Mouse (Mus musculus) heart, adult 8-10 months (tissue): ENCODE results near the gene Klhl33. TPM values are rescaled to one million over a fixed set of nuclear protein-coding genes. Genes with fewer than 3 reads are reported as not detected.
A peak's percentile ranks its signal among the peaks of the same experiment; 100 is the strongest.
"Not testable (repeated sequence)": the region's sequence is repeated elsewhere in the genome, so short reads cannot be mapped to it uniquely, and the experiment has no call there.

Source experiments
- DNase-seq: peaks from one replicate; pipeline ENCODE4 v3.0.0; 2022; ENCODE audit warnings: low spot score
- total RNA-seq, 4 experiments: library from RNA; stranded (reverse); gene quantifications; 2 replicates each; pipeline ENCODE4 v1.2.4; 2022

The Klhl33 gene
- total RNA-seq, 4 experiments from 2014 or later: 13.4 to 33.6 (median 21.6) TPM

- DNase-seq: no peak
Observed at GRCm38 (mm10) chr14:50903973-50904827, 6.9 kb upstream of the Klhl33 start.

DNA sequence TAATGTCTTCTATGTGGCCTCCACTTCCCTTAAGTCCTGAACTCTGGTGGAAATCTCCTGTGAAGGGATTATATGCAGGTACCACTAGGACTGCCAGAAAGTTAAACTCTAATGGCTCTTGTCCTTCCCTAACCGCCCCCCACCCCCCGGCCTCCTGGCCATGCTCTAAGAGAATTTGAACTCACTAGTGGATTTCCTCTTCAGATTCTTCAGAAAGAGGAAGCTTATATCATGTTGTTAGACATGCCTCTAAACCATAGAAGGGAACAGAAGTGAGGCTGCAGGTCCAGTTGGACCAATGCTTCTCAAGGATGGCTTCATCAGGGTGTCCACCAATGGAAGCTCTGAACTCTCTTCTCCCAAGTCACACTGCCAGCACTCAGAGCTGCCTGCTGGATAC lies 685 bp upstream of the Klhl33 start:
- not testable (repeated sequence) for DNase-seq

DNA sequence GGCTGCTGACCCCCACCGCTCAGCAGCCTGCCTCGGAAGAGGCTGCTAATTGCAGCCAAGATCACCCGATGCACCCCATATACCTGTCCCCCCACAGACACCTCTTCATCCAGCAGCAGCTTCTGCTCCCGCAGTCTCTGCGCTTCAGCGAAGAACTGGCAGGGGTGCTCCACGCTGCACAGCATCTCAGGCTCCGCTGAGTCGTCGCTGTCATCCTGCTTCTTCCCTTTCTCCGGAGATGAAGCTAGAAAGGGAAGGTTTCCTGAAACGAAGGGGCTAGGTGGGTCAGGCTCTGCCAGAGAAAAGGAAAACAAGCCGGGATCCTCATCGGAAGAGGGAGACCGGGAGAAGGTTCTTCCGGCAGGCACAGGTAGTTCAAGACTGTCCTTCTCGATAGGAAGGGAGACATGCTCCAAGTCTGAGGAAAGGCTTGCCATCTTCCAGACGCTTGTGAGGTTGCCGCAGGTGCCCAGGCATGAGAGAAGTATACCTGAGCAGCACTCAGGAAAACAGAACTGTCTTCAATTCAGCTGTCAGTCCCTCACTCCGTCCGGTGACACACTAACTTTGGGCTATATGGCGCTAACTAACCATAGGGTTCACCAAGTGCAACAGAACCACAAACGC lies 447 bp downstream of the Klhl33 start:
- DNase-seq: peak; percentile 11

DNA sequence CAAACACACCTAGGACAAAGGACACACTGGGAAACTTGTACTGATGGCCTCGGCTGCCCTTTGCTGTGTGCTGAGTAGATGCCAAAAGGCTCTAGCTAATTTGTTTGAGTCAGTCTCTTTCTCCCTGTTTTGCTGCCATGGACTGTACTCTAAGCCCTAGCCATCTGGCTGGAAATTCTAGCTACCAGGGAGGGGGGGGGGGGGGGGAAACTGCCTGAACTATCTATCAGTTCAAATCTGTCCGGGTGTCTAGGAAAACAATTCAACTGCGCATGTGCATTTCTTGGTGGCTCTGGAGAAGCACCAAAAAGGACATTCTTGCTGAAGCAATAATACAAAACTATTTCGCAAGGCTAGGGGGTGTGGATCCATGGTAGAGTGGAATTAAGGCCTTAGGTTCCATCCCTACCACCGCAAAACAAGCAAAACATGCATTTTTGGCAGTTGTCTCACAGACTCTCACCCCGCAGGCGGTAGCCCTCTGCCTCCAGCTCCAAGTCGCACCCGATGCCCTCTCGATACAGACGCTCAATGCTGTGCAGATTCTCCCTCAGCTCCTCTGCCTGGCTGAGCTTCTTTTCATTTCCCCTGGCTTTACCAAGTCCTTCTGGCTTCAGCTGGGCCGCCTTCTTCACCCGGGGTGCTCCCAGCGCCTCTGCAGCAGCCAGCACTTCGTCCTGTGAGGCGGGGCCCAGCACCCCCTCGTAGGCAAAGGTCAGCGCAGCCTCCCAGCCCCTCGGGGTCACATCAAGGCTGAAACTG lies 1.1 kb downstream of the Klhl33 start:
- peak; percentile 86 for DNase-seq

DNA sequence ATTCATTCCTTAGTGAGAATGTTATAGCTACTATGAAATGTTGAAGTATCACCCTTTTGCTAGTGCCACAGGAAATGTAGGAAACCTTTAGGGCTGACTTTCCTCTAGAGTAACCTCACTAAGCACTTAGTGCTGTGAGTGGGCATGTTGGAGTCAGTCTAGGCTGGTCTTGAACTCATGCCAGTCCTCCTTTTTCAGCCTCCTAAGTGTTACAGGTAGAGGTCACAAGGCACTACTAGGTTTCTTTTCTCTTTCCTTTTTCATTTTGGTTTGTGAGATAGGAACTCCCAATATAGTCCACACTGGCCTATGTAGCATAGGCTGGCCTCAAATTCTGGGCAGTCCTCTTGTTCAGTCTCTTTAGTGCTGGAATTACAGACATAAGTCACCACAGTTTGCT lies 1.9 kb downstream of the Klhl33 start:
- DNase-seq: no peak

- peak; percentile 29 for DNase-seq
Observed at GRCm38 (mm10) chr14:50892541-50893459, 4.5 kb downstream of the Klhl33 start.

GRCm38 (mm10) chr14:50892091-50892490 lies 5.2 kb downstream of the Klhl33 start:
- DNase-seq: no peak

- no peak for DNase-seq
Observed at GRCm38 (mm10) chr14:50891621-50892020, 5.7 kb downstream of the Klhl33 start.

DNA sequence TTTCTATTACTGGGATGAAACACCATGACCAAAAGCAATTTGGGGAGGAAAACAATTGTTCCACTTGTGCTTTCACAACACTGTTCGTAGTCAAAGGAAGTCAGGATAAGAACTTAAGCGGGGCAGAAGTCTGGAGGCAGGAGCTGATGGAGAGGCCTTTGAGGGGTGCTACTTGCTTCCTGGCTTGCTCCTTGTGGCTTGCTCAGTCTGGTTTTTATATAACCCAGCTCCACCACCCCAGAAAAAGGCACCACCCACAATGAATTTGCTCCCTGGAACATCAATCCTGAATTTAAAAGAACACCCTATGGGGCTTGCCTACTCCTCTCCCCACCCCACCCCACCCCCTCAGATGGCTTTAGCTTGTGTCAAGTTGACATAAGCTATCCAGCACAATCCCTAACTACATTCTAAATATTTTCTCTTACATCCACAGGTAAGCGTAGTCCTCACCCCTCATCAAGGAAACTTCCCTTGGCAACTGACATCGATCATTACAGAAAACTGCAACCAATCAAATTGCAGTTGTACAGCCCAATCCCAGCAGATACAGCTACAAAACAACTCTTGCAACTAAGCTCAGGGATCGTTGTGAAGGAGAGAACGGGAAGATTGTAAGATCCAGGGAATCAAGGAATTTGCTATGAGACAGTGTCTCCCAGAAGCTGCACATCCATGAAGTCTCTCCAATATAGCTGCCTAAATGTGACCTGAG lies 20.9 kb downstream of the Klhl33 start:
- DNase-seq: no peak

DNA sequence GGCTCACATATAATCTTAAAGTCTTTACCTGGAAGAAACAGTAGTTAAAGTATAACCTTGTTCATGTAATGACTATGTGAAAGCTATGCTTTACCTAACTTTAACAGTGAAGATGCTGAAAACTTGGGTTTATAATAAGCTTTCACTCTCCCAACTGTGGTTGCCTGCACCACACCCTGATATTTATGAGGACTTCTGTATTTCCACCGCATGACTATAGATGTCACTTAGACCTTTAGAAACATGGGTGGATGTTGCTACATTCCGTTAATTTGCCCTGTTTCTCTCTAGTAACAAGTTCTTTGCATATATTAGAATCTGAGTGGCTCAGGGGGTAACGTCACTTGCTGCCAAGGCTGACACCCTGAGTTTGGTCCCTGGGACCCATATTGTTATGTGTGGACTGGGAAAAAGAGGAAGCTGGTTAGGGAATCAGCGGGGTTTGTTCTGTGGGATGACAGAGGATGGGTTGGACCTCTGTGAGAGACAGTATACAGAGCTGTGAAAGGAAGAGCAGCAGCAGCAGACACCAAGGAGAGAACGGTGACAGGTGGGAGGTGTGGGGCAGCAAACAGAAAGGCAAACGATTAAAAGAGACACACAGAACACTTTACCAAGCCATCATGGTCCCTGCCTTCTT lies 21.6 kb downstream of the Klhl33 start:
- no peak for DNase-seq

DNA sequence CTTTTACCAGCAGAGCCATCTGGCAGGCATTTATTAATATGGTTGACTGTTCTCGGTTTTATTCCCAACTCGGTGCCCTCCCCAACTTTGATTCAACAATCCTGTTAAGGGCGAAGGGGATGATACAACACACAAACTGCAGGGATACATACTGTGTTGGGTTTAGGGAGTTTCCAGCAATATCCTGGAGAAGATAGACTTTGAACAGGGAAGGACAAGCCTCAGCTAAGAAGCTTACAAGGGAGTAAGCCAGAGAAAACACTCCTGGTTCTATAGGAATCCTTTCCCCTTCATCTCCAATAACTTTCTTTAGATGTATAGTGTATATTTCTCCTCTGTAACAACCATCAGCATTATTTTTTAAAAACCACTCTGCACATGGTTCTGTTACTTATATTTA lies 22.1 kb downstream of the Klhl33 start:
- no peak for DNase-seq

DNA sequence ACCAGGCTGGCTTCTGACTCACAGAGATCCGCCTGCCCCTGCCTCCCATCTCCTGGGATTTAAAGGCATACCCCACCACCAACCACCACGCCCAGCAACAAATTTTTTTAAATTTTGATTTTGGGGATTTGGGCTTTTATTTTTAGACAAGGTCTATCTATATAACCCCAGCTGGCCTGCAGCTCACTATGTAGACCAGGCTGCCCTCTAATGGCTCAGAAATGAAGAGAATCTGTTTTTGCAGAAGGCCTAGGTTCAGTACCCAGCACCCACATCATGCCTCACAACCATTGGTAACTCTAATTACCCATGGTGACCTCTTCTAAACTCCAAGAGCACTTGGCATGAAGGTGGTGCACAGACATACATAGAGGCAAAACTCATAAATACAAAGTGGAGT lies 26.0 kb downstream of the Klhl33 start:
- DNase-seq: no peak

GRCm38 (mm10) chr14:50870805-50871143 lies 26.5 kb downstream of the Klhl33 start:
- DNase-seq: no peak

DNA sequence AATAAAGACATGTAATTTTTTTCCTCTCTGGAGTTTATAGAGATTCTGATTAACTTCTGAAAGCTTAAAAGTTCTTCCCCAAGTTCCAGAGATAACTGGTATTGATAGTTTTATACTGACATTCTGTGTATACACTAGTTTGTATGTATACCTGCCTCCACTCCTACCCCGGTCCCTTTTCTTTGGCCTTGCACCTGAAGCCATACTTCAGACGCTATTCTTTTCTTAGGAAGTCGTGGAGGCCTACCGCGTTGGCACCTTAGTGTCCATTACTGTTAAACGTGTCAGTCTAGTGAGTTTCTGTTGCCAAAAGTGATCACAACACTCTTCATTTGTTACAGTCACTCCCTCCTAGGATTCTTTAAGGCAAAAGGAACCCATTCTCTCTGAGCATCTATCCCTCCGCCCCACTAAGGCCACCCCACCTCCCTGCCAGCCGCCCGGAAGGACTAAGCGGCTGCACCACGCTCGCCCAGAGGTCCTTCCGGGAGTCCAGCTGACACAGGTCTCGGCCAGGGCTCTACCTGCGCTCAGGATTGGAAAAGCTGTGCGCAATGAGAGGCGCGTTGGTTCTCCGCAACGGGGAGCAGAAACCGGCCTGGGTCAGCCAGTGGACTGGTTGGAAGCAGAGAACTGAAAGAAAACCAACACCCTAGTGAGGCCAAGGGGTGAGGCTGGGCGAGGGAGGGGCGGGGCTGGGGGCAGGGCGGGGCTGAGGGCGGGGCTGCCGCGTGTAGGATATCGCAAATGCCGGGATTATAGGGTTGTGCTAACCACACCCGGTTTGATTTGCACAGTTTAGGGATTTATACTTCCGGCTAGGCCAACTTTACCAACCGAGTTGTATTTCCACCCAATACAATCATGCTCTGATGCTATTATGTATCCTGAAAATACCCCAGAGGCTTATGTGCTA lies 27.2 kb downstream of the Klhl33 start, which contains the start of gene Tep1:
TSS of gene Tep1 (minus strand) at position 672 of the 916 bp plus-strand sequence.
- DNase-seq: peak; percentile 74

GRCm38 (mm10) chr14:50868656-50869055 lies 28.7 kb downstream of the Klhl33 start:
- no peak for DNase-seq

- DNase-seq: no peak
Observed at GRCm38 (mm10) chr14:50868211-50868610, 29.1 kb downstream of the Klhl33 start.

DNA sequence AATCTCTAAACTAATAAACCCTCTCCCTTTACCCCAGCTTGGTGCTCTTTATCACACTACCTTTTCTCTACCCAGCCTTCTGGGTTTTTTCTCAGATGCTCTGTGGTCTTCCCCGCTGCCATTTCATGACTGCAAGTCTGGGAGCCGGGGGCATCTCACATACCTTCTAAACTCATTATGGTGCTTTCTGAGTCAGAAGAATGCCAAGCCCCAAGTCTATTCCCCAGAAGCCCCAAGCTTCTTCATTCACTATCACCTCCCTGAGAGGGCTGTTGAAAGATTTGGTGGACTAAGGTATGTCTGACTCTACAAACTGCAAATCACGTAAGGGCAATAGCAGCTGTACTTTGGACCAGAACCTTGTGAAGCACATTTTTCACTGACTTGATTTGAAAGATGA lies 30.3 kb downstream of the Klhl33 start:
- DNase-seq: no peak

DNA sequence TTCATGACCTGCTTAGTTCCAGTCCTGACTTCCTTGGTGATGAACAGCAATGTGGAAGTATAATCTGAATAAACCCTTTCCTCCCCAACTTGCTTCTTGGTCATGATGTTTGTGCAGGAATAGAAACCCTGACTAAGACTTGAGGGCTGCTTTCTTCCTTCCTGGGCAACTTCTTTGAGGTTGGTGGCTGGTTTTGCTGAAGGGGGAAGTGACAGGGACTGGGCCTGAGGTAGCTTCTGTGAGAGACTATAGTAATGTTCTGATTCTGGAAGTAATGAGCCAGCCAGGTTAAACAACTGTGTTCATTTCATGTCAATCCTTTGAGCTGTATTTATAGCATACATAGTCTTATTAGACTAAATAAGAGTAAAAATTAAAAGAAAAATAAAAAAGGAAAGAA lies 32.3 kb downstream of the Klhl33 start:
- not testable (repeated sequence) for DNase-seq

- no peak for DNase-seq
Observed at GRCm38 (mm10) chr14:50862641-50863040, 34.7 kb downstream of the Klhl33 start.
